Mouse (Mus musculus) adrenal gland, adult 8-10 months (tissue): ENCODE results near the gene Idh1. TPM values are rescaled to one million over a fixed set of nuclear protein-coding genes. Genes with fewer than 3 reads are reported as not detected.
"Not testable (repeated sequence)": the region's sequence is repeated elsewhere in the genome, so short reads cannot be mapped to it uniquely, and the experiment has no call there.

Experiments
- DNase-seq: peaks from one replicate; pipeline ENCODE4 v3.0.0; 2022
- total RNA-seq, 4 experiments: library from RNA; stranded (reverse); gene quantifications; 2 replicates each; pipeline ENCODE4 v1.2.4; 2022

Gene Idh1
- total RNA-seq = 100 to 1,000 TPM; 588 to 738 (median 679) TPM

DNA sequence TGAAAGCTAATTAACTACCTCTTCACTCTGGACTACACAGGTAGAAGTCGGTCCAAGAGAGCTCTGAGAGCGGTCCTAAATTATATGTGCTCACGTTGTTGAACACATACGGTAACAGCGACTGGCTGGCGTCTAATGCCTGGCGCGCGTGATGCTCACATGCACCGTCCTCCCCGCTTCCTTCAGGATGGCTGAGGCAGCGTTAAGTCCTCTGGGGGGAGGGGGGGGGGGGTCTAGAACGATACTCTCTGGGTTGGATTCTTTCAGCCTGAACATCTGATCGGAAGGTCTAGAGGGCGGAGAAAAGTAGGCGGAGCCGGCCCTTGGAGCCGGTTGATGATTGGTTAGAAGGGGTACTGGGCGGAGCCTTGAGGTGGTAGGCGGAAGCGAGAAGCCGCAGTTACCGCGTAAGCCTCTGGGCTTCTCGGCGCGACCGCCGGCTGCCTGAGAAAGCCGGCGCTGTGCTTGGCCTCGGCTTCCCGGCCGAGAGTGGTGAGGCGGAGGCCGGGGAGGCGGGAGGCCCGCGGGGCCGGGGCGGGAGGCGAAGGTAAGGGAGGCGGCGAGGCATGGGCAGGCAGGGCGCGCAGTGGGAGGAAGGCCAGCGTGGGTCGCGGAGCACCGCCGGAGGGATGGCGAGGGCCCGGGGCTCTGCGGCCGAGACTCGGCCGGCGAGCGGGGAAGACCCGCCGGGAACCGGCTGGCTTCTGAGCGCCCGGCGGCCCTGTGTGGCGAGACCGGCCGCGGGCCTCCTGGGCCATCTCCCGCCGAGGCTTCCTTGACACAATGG is at the start of gene Idh1, which contains the start of gene Pikfyve:
TSS of gene Idh1 (minus strand) at position 214 of the 787 bp plus-strand sequence.
TSS of gene Pikfyve (plus strand) at position 397 of the 787 bp plus-strand sequence.
- DNase-seq = peak; percentile 96

DNA sequence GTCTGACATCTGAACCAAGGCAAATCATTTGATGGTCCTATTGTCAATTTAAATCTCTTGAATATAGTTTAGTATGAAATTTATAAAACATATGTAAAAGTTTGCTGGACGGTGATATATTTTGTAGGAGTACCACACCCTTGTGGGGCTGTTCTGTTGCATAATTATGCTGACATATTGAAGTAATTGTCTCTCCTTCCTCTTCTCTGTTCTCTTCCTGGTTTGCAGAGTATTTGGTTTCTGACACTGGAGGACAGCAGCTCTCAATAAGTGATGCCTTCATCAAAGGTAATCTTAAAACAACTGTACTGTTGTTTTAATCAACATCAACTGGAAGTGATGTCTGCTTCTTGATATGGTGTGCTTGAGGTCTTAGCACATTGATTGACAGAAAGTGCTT is 44.3 kb upstream of the Idh1 start:
- DNase-seq = no peak

DNA sequence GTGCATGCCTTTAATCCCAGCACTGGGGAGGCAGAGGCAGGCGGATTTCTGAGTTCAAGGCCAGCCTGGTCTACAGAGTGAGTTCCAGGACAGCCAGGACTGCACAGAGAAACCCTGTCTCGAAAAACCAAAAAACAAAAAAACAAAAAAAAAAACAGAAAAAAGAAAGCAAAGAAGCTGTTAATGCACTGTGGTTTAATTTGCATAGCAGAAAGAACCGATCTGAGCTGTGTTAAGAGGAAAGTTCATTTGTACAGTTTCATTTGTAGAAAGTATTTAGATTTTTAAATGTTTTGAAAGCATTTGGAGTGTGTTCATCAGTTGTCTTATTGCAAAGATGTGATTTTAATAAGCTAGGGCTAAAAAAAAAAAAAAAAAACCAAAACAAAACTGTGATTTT is 43.5 kb upstream of the Idh1 start:
- not testable (repeated sequence) for DNase-seq

DNA sequence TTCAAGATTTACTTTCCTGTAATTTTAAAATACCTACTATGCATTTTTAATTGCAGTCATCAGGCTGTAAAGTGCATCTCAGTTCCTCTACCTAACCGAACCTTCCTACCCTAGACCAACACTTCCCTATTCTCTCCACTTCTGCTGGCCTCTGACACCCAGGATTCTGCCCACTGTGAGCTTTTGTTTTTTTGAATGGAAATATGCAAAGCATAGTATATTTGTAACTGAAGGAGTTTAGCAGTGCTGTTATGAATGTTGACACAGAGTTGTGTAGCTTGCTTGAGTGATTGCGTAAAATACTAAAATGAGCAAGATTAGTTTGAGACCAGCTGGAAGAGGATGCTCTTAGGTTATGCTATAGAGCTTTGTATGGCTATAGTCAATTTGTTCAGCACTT is 41.4 kb upstream of the Idh1 start:
- no peak for DNase-seq

DNA sequence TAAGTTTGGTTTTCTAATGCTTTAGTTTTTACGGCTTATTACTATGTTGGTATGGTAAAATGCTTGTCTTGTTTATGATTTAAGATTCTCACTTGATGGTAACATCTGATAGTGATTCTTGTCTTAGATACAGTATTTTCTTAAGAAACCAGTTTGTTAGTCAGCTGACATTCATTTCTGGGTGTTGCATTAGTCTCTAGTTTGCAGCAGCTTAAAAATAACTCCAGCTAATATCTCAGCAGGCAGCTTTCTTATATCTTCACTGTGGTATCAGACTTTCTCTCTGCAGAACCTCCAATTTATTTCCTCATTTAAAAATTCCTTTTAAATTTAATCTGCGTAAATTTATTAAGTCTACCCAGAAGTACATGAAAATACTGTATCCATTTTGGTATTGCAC is 37.4 kb upstream of the Idh1 start:
- DNase-seq = no peak

DNA sequence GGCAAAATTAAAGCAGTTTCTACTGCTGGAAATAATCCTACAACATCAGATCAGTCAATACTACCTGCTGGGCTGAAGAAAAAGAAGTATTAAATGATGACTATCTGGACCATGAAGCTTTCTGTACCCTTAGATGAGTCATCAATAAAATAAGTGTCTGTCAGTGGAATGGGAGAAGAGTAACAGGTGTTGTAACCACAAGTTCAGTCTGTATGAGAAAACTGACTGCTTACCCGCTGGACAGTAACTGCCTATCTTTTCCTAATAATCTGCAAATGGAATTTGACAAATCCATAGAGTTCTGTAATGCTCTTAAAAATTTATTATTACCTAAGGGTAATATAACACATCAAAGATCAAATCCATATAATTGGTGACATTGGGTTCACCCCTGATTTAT is 31.7 kb upstream of the Idh1 start:
- no peak for DNase-seq

DNA sequence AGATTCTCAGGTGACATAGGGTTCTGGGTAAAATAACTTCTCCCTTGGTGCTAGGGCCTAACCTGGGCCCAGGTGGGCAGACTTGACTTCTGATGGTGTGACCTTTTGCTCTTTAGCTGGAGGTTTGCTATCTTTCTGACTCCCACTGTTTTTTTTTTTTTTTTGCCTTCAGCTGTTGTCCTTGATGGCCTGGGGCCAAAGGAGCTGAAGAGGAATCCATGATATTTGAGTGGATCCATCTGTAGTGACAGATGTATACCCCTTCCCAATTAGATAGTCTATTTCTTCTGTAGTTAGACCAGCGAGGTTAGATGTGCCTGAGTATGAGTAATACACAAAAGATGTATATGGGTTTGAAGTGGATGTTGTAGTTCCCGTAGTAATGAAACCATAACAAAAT is 31.3 kb upstream of the Idh1 start:
- DNase-seq = no peak

DNA sequence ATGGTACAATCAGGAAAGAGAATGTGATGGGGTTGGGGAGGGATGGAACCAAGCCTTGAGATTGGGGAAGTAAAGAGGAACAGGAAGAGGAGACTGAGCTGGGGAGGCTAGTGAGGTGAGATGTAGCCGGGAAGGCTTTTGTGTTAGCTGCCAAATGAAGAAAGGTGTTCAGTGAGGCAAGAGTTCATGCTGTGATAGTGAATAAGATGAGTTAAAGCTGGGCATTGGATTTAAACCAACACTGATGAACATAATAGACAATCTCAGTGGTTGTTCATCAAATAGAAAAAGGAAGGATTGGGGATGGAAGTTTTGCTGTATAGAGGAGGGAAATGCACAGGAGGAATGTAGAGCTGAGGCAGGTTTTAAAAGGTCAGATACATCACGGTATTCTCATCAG is 26.9 kb upstream of the Idh1 start:
- no peak for DNase-seq

DNA sequence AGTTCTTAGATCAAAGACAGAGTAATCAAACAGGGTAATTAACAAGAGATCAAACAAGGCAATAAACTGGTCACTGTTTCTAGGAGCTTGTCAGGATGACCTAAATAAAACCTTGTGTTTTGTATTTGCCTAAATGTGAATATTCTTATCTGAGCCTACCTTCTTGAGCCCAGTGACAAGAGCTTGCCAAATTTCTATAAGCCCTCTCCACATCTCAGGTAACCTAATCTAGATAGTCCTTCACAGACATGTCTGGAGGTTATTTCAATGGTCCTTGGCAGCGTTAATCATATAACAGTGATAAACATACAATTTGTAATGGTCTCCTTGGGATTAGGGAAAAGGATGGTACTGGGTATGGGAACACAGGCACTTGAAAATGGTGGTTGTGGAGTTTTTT is 18.0 kb upstream of the Idh1 start:
- no peak for DNase-seq

DNA sequence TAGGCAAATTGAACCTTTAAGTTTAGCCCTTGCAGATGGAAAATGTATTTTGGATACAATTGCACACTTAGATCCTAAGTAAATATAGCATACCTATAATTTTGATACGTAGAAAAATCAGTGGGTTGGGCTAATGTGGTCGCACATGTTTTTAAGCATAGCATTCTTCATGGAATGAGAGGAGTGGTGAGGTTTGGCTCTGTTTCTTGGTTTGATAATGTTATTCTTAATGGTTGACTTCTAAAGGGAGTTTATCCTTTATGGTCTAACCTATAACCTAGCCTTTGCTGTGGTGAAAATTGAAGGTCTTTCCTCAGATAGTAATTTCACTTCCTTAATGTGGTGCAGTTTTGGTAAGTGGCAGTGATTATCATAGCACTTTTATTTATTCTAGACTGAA is 12.6 kb upstream of the Idh1 start:
- no peak for DNase-seq

DNA sequence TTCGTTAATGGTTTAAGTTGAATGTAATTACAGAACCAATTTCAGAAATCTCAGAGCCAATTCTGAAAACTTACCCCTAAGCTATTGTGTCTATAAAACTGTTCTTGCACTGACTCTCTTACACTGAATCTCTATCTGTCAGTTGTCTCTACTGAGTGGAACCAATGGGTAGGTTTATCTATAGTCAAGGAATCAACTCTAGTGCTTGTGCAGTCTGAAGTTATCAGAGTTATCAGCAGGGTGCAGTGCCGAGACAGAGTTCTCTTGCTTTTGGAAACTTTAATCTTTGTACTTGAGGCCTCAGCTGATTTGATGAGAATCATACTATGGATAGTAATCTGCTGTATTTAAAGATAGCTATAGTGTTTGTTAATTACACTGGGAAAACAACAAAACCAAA is 12.1 kb upstream of the Idh1 start:
- no peak for DNase-seq

DNA sequence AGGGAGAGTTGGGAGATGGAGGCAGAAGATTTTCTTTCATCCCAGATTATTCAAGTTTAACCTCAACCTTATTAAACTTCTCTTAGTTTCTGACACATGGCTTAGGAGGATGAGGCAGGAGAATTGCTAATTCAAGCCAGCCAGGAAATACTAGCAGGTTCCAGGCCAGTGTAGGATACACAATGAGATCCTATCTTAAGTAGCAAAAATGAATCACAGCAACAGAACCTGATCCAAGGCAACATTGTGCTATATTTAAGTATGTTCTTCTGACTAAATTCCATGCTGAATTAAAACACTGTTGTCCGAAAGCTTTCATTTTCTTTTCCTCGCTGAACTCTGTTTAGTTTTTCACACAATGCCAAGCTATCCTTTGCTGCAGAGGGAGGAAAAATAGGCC is 6.9 kb upstream of the Idh1 start:
- DNase-seq = no peak

DNA sequence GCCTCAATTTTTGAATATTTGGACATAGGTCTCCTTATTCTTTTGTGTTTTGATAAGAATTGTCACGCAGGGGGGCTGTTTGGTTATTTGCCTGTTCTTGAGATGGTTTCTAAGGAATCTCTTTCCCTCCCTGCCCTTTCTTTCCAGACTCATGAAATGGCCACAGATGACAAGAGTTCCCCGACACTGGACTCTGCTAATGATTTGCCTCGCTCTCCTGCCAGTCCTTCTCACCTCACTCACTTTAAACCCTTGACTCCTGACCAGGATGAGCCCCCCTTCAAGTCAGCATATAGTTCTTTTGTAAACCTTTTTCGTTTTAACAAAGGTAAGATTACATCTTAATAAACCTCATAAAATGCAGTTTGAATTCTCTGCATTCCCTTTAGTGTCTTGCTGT is 3.9 kb upstream of the Idh1 start:
- no peak for DNase-seq

DNA sequence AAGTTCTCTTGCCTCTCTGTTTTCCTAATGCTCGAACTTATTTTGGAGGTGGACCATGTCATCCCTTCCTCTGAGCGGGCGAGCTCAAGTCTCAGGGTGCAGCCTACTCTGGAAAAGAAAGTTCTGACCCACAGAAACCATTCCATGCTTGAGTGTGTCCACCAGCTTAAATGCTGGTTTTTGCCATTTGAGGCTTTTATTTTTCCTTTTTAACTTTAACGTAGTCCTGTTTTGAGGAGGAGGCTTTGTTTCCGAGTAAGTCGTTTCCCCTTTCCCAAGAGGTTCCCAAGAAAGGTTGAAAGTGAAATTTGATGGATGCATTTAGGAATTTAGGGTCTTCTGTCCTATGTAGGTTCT is 752 bp upstream of the Idh1 start:
- DNase-seq = no peak

DNA sequence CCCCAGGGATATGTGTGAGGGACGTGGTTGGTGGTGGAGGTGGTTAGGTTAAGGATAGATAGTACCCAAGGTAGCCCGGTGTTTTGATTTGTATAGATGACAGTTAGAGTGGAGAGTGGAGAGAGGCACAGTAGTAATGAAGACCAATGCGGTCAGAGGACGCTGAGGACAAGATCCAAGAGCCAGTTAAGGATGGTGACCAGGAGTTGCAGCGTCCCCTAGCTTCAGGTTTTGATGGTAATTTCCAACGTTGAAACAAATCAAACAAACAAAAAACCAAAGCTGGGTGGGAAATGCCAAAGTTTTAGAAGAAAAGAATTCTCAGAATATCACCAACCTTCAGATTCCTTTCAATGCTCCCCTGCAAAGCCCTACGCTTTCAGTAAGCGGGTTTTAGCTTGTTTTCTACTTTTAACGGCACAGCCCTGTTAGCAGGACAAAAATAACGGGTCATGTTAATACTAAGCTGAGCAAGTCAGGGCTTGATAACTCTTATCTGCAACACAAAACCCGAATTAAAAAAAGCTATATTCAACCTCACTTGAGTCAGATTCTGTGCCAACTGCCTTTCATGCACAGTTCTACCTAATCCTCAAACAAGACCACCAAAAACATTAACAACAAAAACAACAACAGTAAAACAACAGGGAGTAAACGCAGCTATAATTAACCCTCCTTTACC is 635 bp downstream of the Idh1 start:
- DNase-seq = no peak

DNA sequence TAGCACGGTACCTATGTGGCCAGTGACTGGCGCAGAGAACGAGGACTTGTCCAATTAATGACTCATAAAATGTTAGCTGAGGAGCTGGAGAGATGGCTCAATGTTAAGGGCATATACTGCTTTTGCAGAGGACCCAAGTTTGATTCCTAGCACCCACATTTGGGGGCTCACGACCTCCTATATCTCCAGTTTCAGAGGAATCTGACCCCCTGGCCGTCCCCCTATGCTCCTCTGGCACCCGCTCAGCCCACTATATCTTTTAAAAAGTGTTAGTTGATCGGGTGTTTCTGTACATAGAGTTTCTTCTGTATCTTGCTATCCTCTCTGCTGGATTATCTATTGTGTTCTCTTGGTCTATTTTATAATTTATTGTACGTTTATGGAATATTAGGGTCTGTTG is 1.3 kb downstream of the Idh1 start:
- DNase-seq = no peak

DNA sequence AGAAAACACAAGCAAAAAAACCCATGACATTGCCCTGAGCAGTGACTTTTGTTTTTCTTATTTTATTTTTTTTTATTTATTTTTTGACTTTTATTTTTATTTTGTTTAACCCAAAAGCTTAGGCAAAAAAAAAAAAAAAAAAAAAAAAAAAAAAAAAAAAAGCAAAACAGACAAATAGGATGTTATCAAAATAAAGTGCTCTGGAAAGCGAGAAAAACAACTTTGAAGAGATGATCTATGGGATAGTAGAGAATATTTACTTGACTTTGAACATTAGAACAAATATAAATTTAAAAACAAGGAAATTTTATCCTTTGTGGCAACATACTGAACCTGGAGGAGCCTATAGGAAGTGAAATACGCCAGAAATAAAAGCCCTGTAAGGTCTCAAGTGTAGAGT is 2.3 kb downstream of the Idh1 start:
- DNase-seq = no peak

DNA sequence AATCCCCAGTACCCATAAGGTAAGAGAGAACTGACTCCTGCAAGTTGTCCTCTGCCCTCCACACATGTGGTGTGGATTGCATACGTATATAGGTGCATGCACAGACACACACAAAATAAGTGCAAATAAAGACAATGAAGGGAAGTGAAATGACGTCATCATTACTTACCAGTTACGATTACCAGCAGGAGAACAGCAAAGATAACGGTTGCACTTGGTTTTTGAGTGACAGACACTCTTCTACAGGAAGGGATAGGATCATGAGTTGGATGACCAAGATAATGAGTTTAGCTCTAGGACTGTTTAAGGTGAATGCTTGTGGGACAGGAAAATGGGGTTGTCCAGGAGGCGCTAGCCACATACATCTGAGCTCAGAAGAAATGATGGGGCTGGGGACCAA is 4.8 kb downstream of the Idh1 start:
- no peak for DNase-seq

DNA sequence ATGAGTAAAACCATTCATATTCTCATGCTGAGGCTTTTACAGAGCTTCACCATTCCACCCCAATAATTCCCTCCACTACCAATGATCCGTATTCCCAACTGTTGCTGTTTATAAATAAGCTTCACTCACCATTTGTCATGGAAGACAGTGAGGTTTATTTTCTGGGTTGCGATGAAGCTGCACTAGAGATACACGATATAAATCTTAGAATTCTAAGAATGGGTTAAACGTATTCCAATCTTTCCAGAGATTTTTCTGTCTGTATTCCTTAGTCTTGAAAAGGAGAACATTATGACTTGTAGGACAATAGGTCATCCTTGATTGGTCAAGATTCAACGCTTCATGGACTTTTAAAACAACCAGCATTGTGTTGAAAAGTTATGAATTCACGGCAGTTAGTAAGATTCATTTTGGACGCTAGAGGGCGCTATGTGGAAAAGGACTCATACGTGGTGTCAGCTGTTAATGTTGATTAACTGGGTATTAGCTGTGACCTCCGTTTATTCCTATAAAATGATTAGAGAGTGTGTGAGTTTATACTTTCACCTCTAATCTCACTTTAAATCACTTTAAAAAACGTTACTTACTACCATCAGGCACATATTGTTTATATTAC is 6.6 kb downstream of the Idh1 start:
- no peak for DNase-seq

DNA sequence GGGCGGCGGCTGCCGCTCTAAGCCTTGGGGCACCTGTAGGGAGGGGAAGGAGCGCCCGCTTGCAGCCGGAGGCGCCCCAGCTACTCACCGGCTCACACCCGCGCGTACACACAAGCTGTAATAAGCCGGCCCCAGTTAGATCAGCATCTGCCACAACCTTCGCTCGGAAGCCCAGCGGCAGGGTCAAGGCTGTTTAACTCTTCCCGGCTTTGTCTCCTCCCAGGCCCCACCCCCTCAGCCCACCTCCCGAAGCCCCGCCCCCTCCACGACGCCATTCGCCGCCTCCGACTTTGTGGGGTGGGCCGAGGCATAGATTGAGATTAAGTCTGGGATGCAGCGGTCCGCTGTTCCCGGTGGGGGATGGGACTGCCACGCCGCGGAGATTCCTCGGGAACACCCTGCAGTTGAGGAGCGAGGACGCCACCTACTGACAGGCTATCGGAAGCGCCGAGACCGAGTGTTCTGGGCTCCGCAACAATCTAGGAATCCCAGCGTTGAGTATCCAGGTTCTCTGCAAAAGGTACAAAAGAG is 7.3 kb downstream of the Idh1 start:
- DNase-seq = peak; percentile 98

DNA sequence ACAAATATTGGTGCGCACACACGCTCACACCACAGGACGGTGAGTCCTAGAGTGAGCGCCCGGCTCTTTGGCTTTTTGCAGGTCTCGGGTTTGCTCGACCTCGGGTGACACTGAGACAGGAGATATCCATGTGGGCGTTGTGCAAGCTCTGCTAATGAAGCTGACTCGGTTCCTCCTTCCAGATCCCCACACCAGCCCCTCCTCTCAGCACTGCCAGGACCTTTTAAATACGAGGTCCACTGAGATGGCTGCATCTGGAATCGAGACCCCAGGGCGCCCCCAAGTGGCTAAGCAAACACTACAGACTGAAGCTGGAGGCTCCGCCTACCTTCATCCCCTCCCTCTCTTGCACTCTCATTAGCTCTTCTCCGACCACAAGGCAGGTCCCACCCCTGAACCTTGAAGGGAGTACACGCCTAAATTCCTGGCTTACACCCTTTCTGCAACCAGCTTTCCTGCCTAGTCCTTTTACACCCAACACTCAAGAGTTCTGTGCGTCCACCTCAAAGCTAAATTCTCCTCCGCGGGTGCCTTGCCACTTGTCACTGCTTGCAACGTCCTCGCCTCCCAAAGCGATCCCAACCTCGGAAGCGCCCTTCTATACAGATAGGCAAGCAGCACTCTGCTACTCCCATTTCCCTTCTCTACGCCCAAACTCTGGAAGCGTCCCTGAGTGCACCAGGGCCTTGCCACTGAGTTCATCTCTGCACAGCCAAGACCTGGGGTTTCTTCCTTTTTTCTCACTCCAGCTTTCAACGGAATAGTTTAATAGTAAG is 8.0 kb downstream of the Idh1 start:
- DNase-seq = peak; percentile 98

DNA sequence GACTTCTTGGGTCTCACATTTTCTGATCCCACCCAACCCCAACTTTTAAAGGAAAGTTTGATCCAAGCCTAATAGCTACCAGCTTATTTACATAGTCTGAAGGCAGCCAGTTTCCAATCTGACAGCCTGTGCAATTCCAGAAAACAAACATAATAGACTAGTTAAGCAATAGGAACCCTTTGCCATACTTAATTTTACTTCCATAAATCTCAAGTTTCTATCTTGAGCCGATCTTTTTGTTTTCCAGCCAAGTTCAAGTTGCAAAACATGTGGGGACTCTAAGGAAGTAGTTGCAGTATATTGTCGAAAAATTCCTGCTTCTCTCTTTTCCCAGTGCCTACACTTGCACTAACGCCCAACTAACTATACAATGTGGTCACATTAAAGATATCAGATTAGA is 8.8 kb downstream of the Idh1 start:
- no peak for DNase-seq

DNA sequence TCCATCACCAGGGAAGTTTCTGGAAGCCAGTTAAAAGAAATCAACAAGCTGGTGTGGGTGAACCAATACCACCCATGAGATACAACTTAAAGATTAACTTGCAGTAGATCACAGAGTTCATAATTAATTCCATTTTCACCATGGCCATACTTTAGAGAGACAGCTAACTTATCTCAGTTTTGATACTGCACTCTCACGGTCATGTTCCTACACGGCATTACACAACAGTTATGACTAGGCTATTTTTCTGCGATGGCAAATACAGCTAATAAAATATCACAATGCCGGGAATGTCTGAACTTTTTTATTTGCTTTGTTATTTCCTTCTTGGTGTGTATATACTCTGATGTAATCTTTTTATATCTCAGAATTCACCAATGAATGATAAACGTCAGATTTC is 9.4 kb downstream of the Idh1 start:
- no peak for DNase-seq
